Mouse (Mus musculus): ENCODE measurements around the gene Etl4.

GRCm38 (mm10) chr2:20657856-20658255 is 748.3 kb downstream of the Etl4 start:
- TF ChIP-seq EP300 (IDR thresholded peaks at IDR 0.05; ENCODE audit: low read depth) = no peak
- no peak for TF ChIP-seq CTCF (IDR thresholded peaks at IDR 0.05; ENCODE audit: low read depth)

Measured in liver, embryonic 14.5 days (tissue).